Mouse (Mus musculus) liver, adult (tissue): ENCODE measurements around the gene Olfr654.

Experiments
- GATA4 ChIP-seq: IDR thresholded peaks from 2 replicates; pipeline ENCODE4 v1.6.1; 2014; ENCODE audit warnings: mild to moderate bottlenecking, low read length; ENCODE audit not compliant: insufficient replicate concordance

Gene Olfr654

DNA sequence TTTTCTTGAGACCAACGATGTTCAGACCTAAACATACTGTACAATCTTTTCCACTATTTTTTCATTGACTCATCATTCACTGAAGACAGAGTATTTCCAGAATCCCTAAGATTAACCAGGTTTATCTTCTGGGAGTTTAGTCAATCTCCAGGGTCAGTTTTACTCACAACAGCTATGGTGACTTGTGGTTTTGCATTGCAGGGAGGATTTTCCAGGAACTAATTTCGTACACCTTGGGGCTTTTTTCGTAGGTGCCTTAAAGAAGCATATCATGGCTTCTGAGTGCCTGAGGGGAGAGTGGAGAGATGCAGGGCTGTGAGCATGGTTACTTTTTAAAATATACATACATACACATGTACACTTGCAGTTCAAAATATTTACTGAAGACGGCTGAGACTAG is at the start of gene Olfr654:
Gene Olfr654 (plus strand): TSS at position 301 of the 400 bp plus-strand sequence.
- no peak for TF ChIP-seq GATA4

DNA sequence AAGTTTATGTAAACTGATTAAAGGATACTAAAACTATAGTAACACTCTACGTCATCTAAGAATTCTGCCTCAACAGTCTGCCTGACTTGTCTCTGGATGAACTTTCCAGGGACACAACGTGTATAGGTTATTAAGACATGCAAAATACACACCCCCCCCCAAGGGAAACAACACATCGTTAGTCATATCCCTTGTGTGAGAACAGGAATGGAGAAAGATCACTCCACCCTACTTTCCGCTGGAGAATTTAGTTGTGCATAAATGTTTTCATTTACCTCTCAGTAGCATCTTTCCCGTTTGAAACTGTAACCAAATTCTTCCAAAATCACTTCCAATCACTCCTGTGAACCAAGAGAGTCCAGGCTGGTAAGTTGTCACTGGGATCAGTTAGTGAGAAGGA is 37.0 kb upstream of the Olfr654 start, which contains the start of gene Olfr651:
Gene Olfr651 (plus strand): TSS at position 301 of the 400 bp plus-strand sequence.
- no peak for TF ChIP-seq GATA4

- TF ChIP-seq GATA4, result no peak
These were observed 34.1 kb upstream of the Olfr654 start for GRCm38 (mm10) chr7:104552700-104553099.

- no peak for TF ChIP-seq GATA4
These were observed 26.2 kb upstream of the Olfr654 start, which contains the start of gene Olfr652 for GRCm38 (mm10) chr7:104560601-104561000. Gene Olfr652, plus strand, starts transcription at chr7:104560901.

- no peak for TF ChIP-seq GATA4
These were observed 9.8 kb upstream of the Olfr654 start, which contains the start of gene Olfr653 for GRCm38 (mm10) chr7:104577014-104577413. Gene Olfr653, plus strand, starts transcription at chr7:104577314.

GRCm38 (mm10) chr7:104580846-104581245 is 6.0 kb upstream of the Olfr654 start:
- TF ChIP-seq GATA4, result no peak

GRCm38 (mm10) chr7:104581429-104581828 is 5.4 kb upstream of the Olfr654 start:
- TF ChIP-seq GATA4, result no peak

GRCm38 (mm10) chr7:104588274-104588673 is 1.4 kb downstream of the Olfr654 start:
- TF ChIP-seq GATA4, result no peak

GRCm38 (mm10) chr7:104601679-104602078 is 14.9 kb downstream of the Olfr654 start, which contains the start of gene Olfr655:
Gene Olfr655, minus strand, starts transcription at chr7:104601779.
- TF ChIP-seq GATA4, result no peak

DNA sequence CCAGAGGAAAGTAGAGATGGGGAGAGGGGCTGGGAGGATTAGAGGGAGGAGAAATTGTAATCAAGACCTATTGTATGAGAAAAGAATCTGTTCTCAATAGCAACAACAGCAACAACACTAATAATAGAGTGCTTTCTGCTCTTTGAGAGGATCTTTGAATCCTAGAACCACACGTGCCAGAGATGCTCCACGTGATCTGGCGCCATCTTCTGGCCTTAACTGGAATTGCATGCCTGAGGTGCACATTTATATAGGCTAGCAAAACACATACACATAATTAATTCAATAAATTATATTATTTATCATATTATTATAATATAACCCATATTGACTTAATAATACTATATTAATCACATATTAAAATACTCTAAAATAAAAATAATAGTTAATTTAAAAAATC is 16.3 kb downstream of the Olfr654 start:
- TF ChIP-seq GATA4, result no peak

GRCm38 (mm10) chr7:104604727-104605126 is 17.9 kb downstream of the Olfr654 start:
- no peak for TF ChIP-seq GATA4

DNA sequence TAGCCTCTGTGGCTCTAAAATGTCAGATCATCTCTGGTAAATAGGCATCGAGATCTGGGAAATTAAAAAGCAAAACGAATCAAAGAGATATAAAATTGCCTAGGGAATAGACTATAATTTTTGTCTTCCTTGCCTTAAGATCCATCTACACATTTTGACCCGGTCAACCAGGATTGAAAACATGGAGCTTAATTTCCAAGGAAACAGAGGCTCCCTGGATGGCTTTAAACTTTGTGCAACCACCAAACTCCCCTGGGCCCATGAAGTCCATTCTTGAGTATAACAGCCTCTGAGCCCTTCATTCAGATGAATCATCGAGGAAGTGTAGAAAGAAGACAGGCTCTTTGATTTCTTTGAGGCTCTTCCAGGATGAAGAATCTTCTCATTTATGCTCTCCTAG is 26.8 kb downstream of the Olfr654 start, which contains the start of gene Olfr656:
Gene Olfr656 (plus strand): TSS at position 301 of the 400 bp plus-strand sequence.
- no peak for TF ChIP-seq GATA4

DNA sequence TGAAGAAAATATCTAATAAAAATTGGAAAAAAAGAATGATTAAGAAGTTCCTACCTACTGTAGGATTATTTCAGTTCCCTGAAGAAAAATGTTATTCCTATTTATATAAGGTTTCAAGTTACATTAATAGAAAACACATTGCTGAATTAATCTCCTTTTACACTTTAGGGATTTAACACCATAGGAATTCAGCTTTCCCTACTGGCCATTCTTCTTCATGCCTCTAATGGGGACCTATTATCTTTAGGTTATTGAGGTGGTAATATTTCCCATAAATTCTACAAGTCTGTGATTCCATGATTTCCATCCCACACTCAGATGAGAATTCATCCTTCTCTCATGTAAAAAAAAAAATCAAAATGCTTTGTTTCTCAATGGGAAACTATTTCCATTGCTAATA is 37.7 kb downstream of the Olfr654 start, which contains the start of gene Olfr657:
Gene Olfr657 (plus strand): TSS at position 301 of the 400 bp plus-strand sequence.
- TF ChIP-seq GATA4, result no peak
